Mouse (Mus musculus): ENCODE measurements around the gene Syn3. TPM values are rescaled to one million over a fixed set of nuclear protein-coding genes. Genes with fewer than 3 reads are reported as not detected.

Syn3 gene
- polyA plus RNA-seq, 1 experiment, result 25.2 TPM

GRCm38 (mm10) chr10:86343362-86343761 is 155.3 kb downstream of the Syn3 start:
- TF ChIP-seq CTCF (IDR thresholded peaks at IDR 0.05; ENCODE audit: borderline replicate concordance, extremely low read depth, insufficient read depth, insufficient read length), result no peak
- TF ChIP-seq POLR2A (IDR thresholded peaks at IDR 0.05; ENCODE audit: borderline replicate concordance, extremely low read depth, insufficient read depth, insufficient read length, poor library complexity, severe bottlenecking), result no peak
- no peak for DNase-seq (ENCODE audit: low read depth)

- TF ChIP-seq POLR2A (IDR thresholded peaks at IDR 0.05; ENCODE audit: borderline replicate concordance, extremely low read depth, insufficient read depth, insufficient read length, poor library complexity, severe bottlenecking), result no peak
- TF ChIP-seq CTCF (IDR thresholded peaks at IDR 0.05; ENCODE audit: borderline replicate concordance, extremely low read depth, insufficient read depth, insufficient read length), result no peak
- DNase-seq (ENCODE audit: low read depth), result no peak
These were observed 156.0 kb downstream of the Syn3 start for GRCm38 (mm10) chr10:86342713-86343112.

DNA sequence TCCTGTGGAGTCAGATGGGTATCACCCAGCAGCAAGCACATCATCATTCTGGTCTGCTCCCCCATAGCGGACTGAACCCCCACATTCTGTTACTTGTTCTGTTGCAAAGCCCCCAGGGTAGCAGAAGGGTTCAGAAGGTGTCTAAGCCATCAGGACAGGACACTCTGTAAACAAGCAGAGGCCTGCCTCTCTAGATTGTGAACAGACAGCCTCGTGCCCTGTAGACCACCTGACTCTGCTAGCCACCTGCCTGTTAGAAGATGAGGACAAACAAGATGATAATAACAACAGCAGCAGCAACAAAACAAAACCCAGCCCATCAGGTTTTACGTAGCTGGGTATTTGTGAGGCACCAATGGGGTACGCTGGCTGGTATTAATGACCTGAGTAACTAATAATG is 156.5 kb downstream of the Syn3 start:
- TF ChIP-seq CTCF (IDR thresholded peaks at IDR 0.05; ENCODE audit: borderline replicate concordance, extremely low read depth, insufficient read depth, insufficient read length) (no peak), POLR2A (IDR thresholded peaks at IDR 0.05; ENCODE audit: borderline replicate concordance, extremely low read depth, insufficient read depth, insufficient read length, poor library complexity, severe bottlenecking) (no peak)
- DNase-seq (ENCODE audit: low read depth), result no peak

GRCm38 (mm10) chr10:86341589-86341988 is 157.1 kb downstream of the Syn3 start:
- no peak for TF ChIP-seq POLR2A (IDR thresholded peaks at IDR 0.05; ENCODE audit: borderline replicate concordance, extremely low read depth, insufficient read depth, insufficient read length, poor library complexity, severe bottlenecking)
- TF ChIP-seq CTCF (IDR thresholded peaks at IDR 0.05; ENCODE audit: borderline replicate concordance, extremely low read depth, insufficient read depth, insufficient read length), result no peak

GRCm38 (mm10) chr10:86340991-86341527 is 157.6 kb downstream of the Syn3 start:
- no peak for DNase-seq (ENCODE audit: low read depth)
- TF ChIP-seq POLR2A (IDR thresholded peaks at IDR 0.05; ENCODE audit: borderline replicate concordance, extremely low read depth, insufficient read depth, insufficient read length, poor library complexity, severe bottlenecking) (no peak), CTCF (IDR thresholded peaks at IDR 0.05; ENCODE audit: borderline replicate concordance, extremely low read depth, insufficient read depth, insufficient read length) (no peak)

More at GRCm38 (mm10) chr10:86341589-86341988, 157.1 kb downstream of the Syn3 start:
- DNase-seq (ENCODE audit: low read depth), result no peak

- DNase-seq (ENCODE audit: low read depth), result no peak
- TF ChIP-seq CTCF (IDR thresholded peaks at IDR 0.05; ENCODE audit: borderline replicate concordance, extremely low read depth, insufficient read depth, insufficient read length) (no peak), POLR2A (IDR thresholded peaks at IDR 0.05; ENCODE audit: borderline replicate concordance, extremely low read depth, insufficient read depth, insufficient read length, poor library complexity, severe bottlenecking) (no peak)
These were observed 158.3 kb downstream of the Syn3 start for GRCm38 (mm10) chr10:86340421-86340820.

DNA sequence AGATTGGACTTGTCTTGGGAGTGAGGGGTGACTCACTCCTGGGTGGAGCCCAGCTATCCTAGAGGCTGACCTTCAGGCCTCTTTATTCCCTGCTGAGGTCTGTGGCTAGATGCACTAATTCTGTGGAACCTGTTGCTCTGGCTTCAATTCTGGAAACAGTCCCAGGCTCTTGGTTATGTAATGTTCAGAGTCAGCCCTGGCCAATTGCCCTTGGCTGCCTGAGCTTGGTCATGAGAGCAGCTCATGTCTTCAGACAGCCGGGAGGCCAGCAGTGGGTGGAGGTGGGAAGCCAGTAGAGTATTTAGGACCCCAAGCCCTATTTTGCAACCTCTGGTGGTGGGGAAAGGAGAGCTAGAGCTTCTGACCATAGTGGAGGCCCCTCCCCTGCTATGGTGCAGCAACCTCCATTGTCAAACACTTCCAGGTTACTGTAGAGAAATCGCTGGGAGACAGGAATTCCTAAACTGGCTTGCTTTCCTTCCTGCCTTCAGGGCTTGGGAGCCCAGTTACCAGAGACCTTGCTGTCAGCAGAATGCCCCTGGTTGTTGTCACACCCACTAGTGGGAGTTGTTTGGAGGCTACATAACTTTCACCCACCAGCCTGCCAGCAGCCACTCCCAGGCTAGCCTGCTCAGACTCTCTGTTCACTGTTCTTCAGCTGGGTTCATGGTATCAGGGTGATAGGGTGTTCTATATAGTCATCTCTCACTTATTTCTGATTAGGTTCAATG is 158.9 kb downstream of the Syn3 start:
- TF ChIP-seq POLR2A (IDR thresholded peaks at IDR 0.05; ENCODE audit: borderline replicate concordance, extremely low read depth, insufficient read depth, insufficient read length, poor library complexity, severe bottlenecking) (no peak), CTCF (IDR thresholded peaks at IDR 0.05; ENCODE audit: borderline replicate concordance, extremely low read depth, insufficient read depth, insufficient read length) (no peak)

DNA sequence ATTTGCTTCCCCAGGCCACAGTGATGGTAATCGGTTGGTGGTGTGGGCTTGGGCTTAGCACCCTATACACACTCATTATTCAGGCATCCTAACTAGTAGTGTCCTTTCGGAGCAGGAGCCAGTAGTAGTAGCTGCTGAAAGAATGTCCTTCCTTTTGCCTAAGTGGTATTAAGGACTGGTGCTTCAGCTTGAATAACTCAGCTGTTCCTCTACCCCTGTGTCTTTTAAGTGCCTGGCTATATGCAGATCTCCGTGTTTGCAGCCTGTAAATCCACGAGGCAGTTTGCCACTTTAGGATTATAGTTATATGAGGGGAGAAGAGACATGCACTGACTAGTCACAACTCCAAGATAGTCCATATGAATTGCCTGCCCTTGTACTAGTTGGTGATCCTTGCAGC is 159.6 kb downstream of the Syn3 start:
- no peak for TF ChIP-seq POLR2A (IDR thresholded peaks at IDR 0.05; ENCODE audit: borderline replicate concordance, extremely low read depth, insufficient read depth, insufficient read length, poor library complexity, severe bottlenecking)
- TF ChIP-seq CTCF (IDR thresholded peaks at IDR 0.05; ENCODE audit: borderline replicate concordance, extremely low read depth, insufficient read depth, insufficient read length), result no peak

More for the DNA sequence above, 158.9 kb downstream of the Syn3 start:
- DNase-seq (ENCODE audit: low read depth), result peak; percentile 47

DNA sequence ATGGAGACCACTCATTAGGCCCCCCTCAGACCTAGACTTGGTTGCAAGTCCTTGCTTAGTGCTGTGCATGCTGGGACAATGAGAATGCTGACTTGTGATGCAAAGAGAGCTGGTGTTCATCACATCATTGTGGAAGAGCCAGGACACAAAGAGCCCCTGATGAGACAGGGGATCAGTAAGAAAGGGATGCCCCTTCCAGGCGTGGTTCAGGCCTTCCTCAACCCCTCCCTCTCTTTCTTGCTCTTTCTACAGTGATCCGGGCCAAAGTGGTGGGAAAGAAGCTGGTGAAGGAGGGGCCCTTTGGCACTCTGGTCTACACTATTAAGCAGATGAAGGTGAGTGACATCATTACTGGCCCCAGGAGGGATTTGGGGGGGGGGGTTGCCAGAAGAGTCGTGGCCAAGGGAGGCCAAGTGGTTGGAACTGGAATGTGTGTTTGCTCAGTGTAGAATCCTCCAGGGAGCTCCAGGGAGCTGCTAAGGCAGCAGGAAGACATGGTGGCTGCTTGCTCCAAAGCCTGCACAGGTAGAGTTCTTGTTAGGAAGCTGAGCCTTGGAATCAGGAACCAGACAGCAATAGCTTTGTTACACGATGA is 160.5 kb downstream of the Syn3 start:
- DNase-seq (ENCODE audit: low read depth), result no peak
- TF ChIP-seq POLR2A (IDR thresholded peaks at IDR 0.05; ENCODE audit: borderline replicate concordance, extremely low read depth, insufficient read depth, insufficient read length, poor library complexity, severe bottlenecking), result no peak

More for the DNA sequence above, 159.6 kb downstream of the Syn3 start:
- no peak for DNase-seq (ENCODE audit: low read depth)

DNA sequence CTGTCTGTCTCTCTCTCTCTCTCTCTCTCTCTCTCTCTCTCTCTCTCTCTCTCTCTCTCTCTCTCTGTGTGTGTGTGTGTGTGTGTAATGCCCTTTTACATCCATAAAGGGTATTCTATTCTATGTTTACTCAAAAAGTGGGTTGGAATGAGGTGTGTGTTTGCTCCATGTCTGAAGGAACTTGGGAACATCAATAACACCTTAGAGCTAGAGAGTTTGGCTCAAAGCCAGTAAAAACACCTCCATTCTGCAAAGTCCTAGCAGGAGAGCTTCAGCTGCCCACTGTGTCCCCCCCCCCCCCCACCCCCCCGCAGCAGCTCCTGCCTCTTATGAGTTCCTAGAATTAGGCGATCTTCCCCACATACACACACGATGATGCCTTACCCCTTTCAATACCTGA is 161.5 kb downstream of the Syn3 start:
- TF ChIP-seq CTCF (IDR thresholded peaks at IDR 0.05; ENCODE audit: borderline replicate concordance, extremely low read depth, insufficient read depth, insufficient read length), result no peak
- TF ChIP-seq POLR2A (IDR thresholded peaks at IDR 0.05; ENCODE audit: borderline replicate concordance, extremely low read depth, insufficient read depth, insufficient read length, poor library complexity, severe bottlenecking), result no peak
- no peak for DNase-seq (ENCODE audit: low read depth)

DNA sequence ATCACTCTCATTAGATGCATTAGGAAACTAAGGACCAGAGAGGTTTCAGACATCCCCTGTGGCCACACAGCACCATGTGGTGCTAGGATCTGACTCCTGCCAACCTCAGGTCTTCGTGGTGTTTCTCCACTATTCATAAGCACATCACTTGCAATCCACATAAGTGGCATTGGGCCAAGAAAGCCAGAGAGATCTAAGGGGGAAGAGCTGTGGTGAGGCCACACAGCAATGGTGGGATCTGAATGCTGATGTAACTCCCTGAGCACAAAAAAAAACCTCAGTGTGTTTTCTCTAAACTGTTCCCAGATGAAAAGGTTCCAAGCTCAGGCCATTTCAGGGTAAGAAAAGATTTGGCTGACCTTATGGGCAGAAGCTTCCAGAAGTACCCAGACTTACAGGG is 162.2 kb downstream of the Syn3 start:
- DNase-seq (ENCODE audit: low read depth), result no peak
- TF ChIP-seq POLR2A (IDR thresholded peaks at IDR 0.05; ENCODE audit: borderline replicate concordance, extremely low read depth, insufficient read depth, insufficient read length, poor library complexity, severe bottlenecking) (no peak), CTCF (IDR thresholded peaks at IDR 0.05; ENCODE audit: borderline replicate concordance, extremely low read depth, insufficient read depth, insufficient read length) (no peak)

- DNase-seq (ENCODE audit: low read depth), result no peak
- no peak for TF ChIP-seq POLR2A (IDR thresholded peaks at IDR 0.05; ENCODE audit: borderline replicate concordance, extremely low read depth, insufficient read depth, insufficient read length, poor library complexity, severe bottlenecking)
- no peak for TF ChIP-seq CTCF (IDR thresholded peaks at IDR 0.05; ENCODE audit: borderline replicate concordance, extremely low read depth, insufficient read depth, insufficient read length)
These were observed 164.1 kb downstream of the Syn3 start for GRCm38 (mm10) chr10:86334581-86334980.
